Comparison of ENCODE assay signal across 7 mouse cellular contexts in genomic region chr8:105990856-105991387, GRCm38 (mm10). TPM values are rescaled to one million over a fixed set of nuclear protein-coding genes. Genes with fewer than 3 reads are reported as not detected.
A peak's percentile ranks its signal among the peaks of the same experiment; 100 is the strongest.
DNase-seq lines count a peak whose midpoint lies in the region; ATAC-seq lines count a peak whose summit lies in the region.

Dus2 (plus strand) TSS chr8:105991337.

- WGBS in intestine, embryonic 16.5 days: 10% methylated on average over 15 of the region's 15 CpGs
- 11% methylated on average over 15 of the region's 15 CpGs for WGBS in limb, embryonic 10.5 days
- WGBS in midbrain, embryonic 12.5 days: 14% methylated on average over 15 of the region's 15 CpGs

- H3K27me3 ChIP-seq in intestine, embryonic 16.5 days (replicated peaks; ENCODE audit: control insufficient read depth, insufficient read depth, low read length): no peaks in the 10 kb centered on the region
- H3K27me3 ChIP-seq in limb, embryonic 10.5 days (ENCODE audit: low read depth, poor library complexity, severe bottlenecking): peaks cover 6% of the 10 kb centered on the region
- H3K27me3 ChIP-seq in midbrain, embryonic 12.5 days: peaks cover 9% of the 10 kb centered on the region

- H3K36me3 ChIP-seq in intestine, embryonic 16.5 days (ENCODE audit: control insufficient read depth, insufficient read depth, low read length): no peaks in the 10 kb centered on the region
- H3K36me3 ChIP-seq in limb, embryonic 10.5 days: no peaks in the 10 kb centered on the region
- no peaks in the 10 kb centered on the region for H3K36me3 ChIP-seq in midbrain, embryonic 12.5 days

- DNase-seq in adrenal gland, adult 8-10 months: peak; percentile 66
- peak; percentile 90 for DNase-seq in embryo, embryonic 11 days
- DNase-seq in gonadal fat pad, adult 2 months (ENCODE audit: low read depth): no peak
- DNase-seq in limb, embryonic 10.5 days (ENCODE audit: low spot score): peak; percentile 91
- peak; percentile 69 for DNase-seq in spleen, adult 12 weeks (ENCODE audit: low spot score)

- H3K4me1 ChIP-seq in intestine, embryonic 16.5 days (ENCODE audit: control insufficient read depth, insufficient read depth, low read length): peaks cover 6% of the 10 kb centered on the region; the same call in 1 of the 2 replicates
- H3K4me1 ChIP-seq in limb, embryonic 10.5 days: peaks cover 11% of the 10 kb centered on the region; the same call in 1 of the 2 replicates
- H3K4me1 ChIP-seq in midbrain, embryonic 12.5 days: no peaks in the 10 kb centered on the region

- peak; percentile 81 for ATAC-seq in intestine, embryonic 16.5 days
- peak; percentile 68; the same call in 1 of the 2 replicates for ATAC-seq in midbrain, embryonic 12.5 days (ENCODE audit: low FRiP score, low read depth)

- H3K27ac ChIP-seq in intestine, embryonic 16.5 days (ENCODE audit: low read length): no peak within 1 kb of the TSS
- peak within 1 kb of the TSS; percentile 72 for H3K27ac ChIP-seq in limb, embryonic 10.5 days
- no peak within 1 kb of the TSS for H3K27ac ChIP-seq in midbrain, embryonic 12.5 days (replicated peaks)

- no peaks in the 10 kb centered on the region for H3K9me3 ChIP-seq in intestine, embryonic 16.5 days (ENCODE audit: control insufficient read depth, low read length)
- no peaks in the 10 kb centered on the region for H3K9me3 ChIP-seq in limb, embryonic 10.5 days (replicated peaks)
- H3K9me3 ChIP-seq in midbrain, embryonic 12.5 days: no peaks in the 10 kb centered on the region

- peak within 1 kb of the TSS; percentile 34; the same call in 1 of the 2 replicates for H3K4me2 ChIP-seq in intestine, embryonic 16.5 days (ENCODE audit: low read depth, low read length)
- H3K4me2 ChIP-seq in midbrain, embryonic 12.5 days (replicated peaks): peak within 1 kb of the TSS; percentile 32; the same call in 1 of the 2 replicates

- H3K9ac ChIP-seq in intestine, embryonic 16.5 days (ENCODE audit: low read depth, low read length): peak within 1 kb of the TSS; percentile 51
- H3K9ac ChIP-seq in midbrain, embryonic 12.5 days (replicated peaks): no peak within 1 kb of the TSS

- H3K4me3 ChIP-seq in intestine, embryonic 16.5 days (ENCODE audit: low read length): 0 out of 2 replicates have a peak within 1 kb of the TSS, but pooled peaks have one; percentile 9
- H3K4me3 ChIP-seq in limb, embryonic 10.5 days: 0 out of 2 replicates have a peak within 1 kb of the TSS, but pooled peaks have one; percentile 14
- no peak within 1 kb of the TSS for H3K4me3 ChIP-seq in midbrain, embryonic 12.5 days

RNA-seq across cellular contexts. Expression of gene Dus2, which starts in this region (rescaled TPM):
- 10 to 100 TPM; 16.1 to 26.6 (median 22.3) TPM for total RNA-seq in adrenal gland, adult 8-10 months (2022)
- 14.5 and 14.6 TPM in 2 replicates for polyA plus RNA-seq in gonadal fat pad, adult 2 months (2012; rRNA removed)
- polyA plus RNA-seq in intestine, embryonic 16.5 days (2015; fragmentation: Nextera tagmentation; extraction: Ambion mirVana): 17.2 and 17.6 TPM in 2 replicates
- 23.3 and 23.7 TPM in 2 replicates for polyA plus RNA-seq in limb, embryonic 10.5 days (2016; fragmentation: Nextera tagmentation; extraction: Ambion mirVana)
- polyA plus RNA-seq in midbrain, embryonic 12.5 days (2016; fragmentation: Nextera tagmentation; extraction: Ambion mirVana): 15.9 and 17.8 TPM in 2 replicates
